Mouse (Mus musculus): ENCODE data around the gene Jph4. TPM values are rescaled to one million over a fixed set of nuclear protein-coding genes. Genes with fewer than 3 reads are reported as not detected.

Jph4 gene
- polyA plus RNA-seq, 1 experiment from 2014 or later, result 0.18 TPM

GRCm38 (mm10) chr14:55085324-55086008 is 31.3 kb downstream of the Jph4 start:
- no peaks in the 10 kb centered on the region for H3K9me3 ChIP-seq
- no peak overlapping the region for H3K27ac ChIP-seq
- H3K4me3 ChIP-seq, result no peak overlapping the region
- WGBS, result 47% methylated on average over 9 of the region's 9 CpGs
- DNase-seq (ENCODE audit: low spot score), result no peak
- no peaks in the 10 kb centered on the region for H3K27me3 ChIP-seq (ENCODE audit: insufficient read depth, poor library complexity, severe bottlenecking)
- no peaks in the 10 kb centered on the region for H3K36me3 ChIP-seq
- peaks cover 37% of the 10 kb centered on the region for H3K4me1 ChIP-seq

- H3K27ac ChIP-seq, result no peak overlapping the region
- WGBS, result 68% methylated on average over 6 of the region's 6 CpGs
- H3K4me3 ChIP-seq, result no peak overlapping the region
- H3K4me1 ChIP-seq, result peaks cover 37% of the 10 kb centered on the region
- no peaks in the 10 kb centered on the region for H3K9me3 ChIP-seq
- H3K27me3 ChIP-seq (ENCODE audit: insufficient read depth, poor library complexity, severe bottlenecking), result peaks cover 8% of the 10 kb centered on the region; the same call in 1 of the 2 replicates
- H3K36me3 ChIP-seq, result no peaks in the 10 kb centered on the region
- no peak for DNase-seq (ENCODE audit: low spot score)
These were observed 33.3 kb downstream of the Jph4 start for GRCm38 (mm10) chr14:55083481-55083880.

GRCm38 (mm10) chr14:55081105-55081504 is 35.6 kb downstream of the Jph4 start:
- WGBS, result 22% methylated on average over 5 of the region's 5 CpGs
- no peak overlapping the region for H3K27ac ChIP-seq
- no peak for DNase-seq (ENCODE audit: low spot score)
- no peaks in the 10 kb centered on the region for H3K9me3 ChIP-seq
- no peaks in the 10 kb centered on the region for H3K36me3 ChIP-seq
- H3K4me3 ChIP-seq, result no peak overlapping the region
- peaks cover 33% of the 10 kb centered on the region for H3K4me1 ChIP-seq
- H3K27me3 ChIP-seq (ENCODE audit: insufficient read depth, poor library complexity, severe bottlenecking), result peaks cover 30% of the 10 kb centered on the region

GRCm38 (mm10) chr14:55079214-55079970 is 37.3 kb downstream of the Jph4 start:
- Histone ChIP-seq H3K4me3 (peak overlapping the region; percentile 43), H3K4me1 (peaks cover 22% of the 10 kb centered on the region), H3K27ac (0 out of 2 replicates have a peak overlapping the region, but pooled peaks have one; percentile 60), H3K27me3 (ENCODE audit: insufficient read depth, poor library complexity, severe bottlenecking) (peaks cover 47% of the 10 kb centered on the region), H3K9me3 (no peaks in the 10 kb centered on the region), H3K36me3 (peaks cover 5% of the 10 kb centered on the region; the same call in 1 of the 2 replicates)
- DNase-seq (ENCODE audit: low spot score), result no peak
- WGBS, result 15% methylated on average over 8 of the region's 8 CpGs

- Histone ChIP-seq H3K4me3 (peak overlapping the region; percentile 43), H3K9me3 (no peaks in the 10 kb centered on the region), H3K4me1 (peaks cover 27% of the 10 kb centered on the region), H3K36me3 (peaks cover 12% of the 10 kb centered on the region; the same call in 1 of the 2 replicates), H3K27ac (peak overlapping the region; percentile 60; the same call in 1 of the 2 replicates), H3K27me3 (ENCODE audit: insufficient read depth, poor library complexity, severe bottlenecking) (peaks cover 56% of the 10 kb centered on the region)
- WGBS, result 2% methylated on average over 23 of the region's 23 CpGs
- DNase-seq (ENCODE audit: low spot score), result no peak
These were observed 38.3 kb downstream of the Jph4 start for GRCm38 (mm10) chr14:55078366-55078989.

GRCm38 (mm10) chr14:55077481-55078365 is 39.0 kb downstream of the Jph4 start:
- no peak for DNase-seq (ENCODE audit: low spot score)
- Histone ChIP-seq H3K36me3 (peaks cover 18% of the 10 kb centered on the region; the same call in 1 of the 2 replicates), H3K4me1 (peaks cover 35% of the 10 kb centered on the region), H3K9me3 (no peaks in the 10 kb centered on the region), H3K4me3 (peak overlapping the region; percentile 43), H3K27ac (no peak overlapping the region), H3K27me3 (ENCODE audit: insufficient read depth, poor library complexity, severe bottlenecking) (peaks cover 63% of the 10 kb centered on the region)
- WGBS, result 19% methylated on average over 15 of the region's 15 CpGs

- Histone ChIP-seq H3K27me3 (ENCODE audit: insufficient read depth, poor library complexity, severe bottlenecking) (peaks cover 71% of the 10 kb centered on the region), H3K36me3 (peaks cover 18% of the 10 kb centered on the region; the same call in 1 of the 2 replicates)
- 49% methylated on average over 3 of the region's 3 CpGs for WGBS
These were observed 39.8 kb downstream of the Jph4 start for GRCm38 (mm10) chr14:55076956-55077355.

GRCm38 (mm10) chr14:55076224-55076623 is 40.5 kb downstream of the Jph4 start:
- no peak for DNase-seq (ENCODE audit: low spot score)
- peaks cover 48% of the 10 kb centered on the region for H3K4me1 ChIP-seq
- H3K27me3 ChIP-seq (ENCODE audit: insufficient read depth, poor library complexity, severe bottlenecking), result peaks cover 78% of the 10 kb centered on the region
- WGBS, result 53% methylated on average over 6 of the region's 6 CpGs
- H3K36me3 ChIP-seq, result peaks cover 18% of the 10 kb centered on the region; the same call in 1 of the 2 replicates
- no peak overlapping the region for H3K27ac ChIP-seq
- H3K9me3 ChIP-seq, result no peaks in the 10 kb centered on the region
- H3K4me3 ChIP-seq, result no peak overlapping the region

More at GRCm38 (mm10) chr14:55076956-55077355, 39.8 kb downstream of the Jph4 start:
- no peaks in the 10 kb centered on the region for H3K9me3 ChIP-seq
- no peak overlapping the region for H3K27ac ChIP-seq
- H3K4me3 ChIP-seq, result no peak overlapping the region
- DNase-seq (ENCODE audit: low spot score), result no peak
- peaks cover 41% of the 10 kb centered on the region for H3K4me1 ChIP-seq

GRCm38 (mm10) chr14:55074416-55074815 is 42.3 kb downstream of the Jph4 start:
- WGBS, result 86% methylated on average over 12 of the region's 12 CpGs

GRCm38 (mm10) chr14:55071756-55072155 is 45.0 kb downstream of the Jph4 start:
- peaks cover 30% of the 10 kb centered on the region for H3K36me3 ChIP-seq
- 17% methylated on average over 19 of the region's 19 CpGs for WGBS
- no peak overlapping the region for H3K27ac ChIP-seq
- peaks cover 69% of the 10 kb centered on the region for H3K27me3 ChIP-seq (ENCODE audit: insufficient read depth, poor library complexity, severe bottlenecking)
- no peak for DNase-seq (ENCODE audit: low spot score)
- peak overlapping the region; percentile 31; the same call in 1 of the 2 replicates for H3K4me3 ChIP-seq
- no peaks in the 10 kb centered on the region for H3K9me3 ChIP-seq
- peaks cover 31% of the 10 kb centered on the region for H3K4me1 ChIP-seq

More at GRCm38 (mm10) chr14:55074416-55074815, 42.3 kb downstream of the Jph4 start:
- peaks cover 49% of the 10 kb centered on the region for H3K4me1 ChIP-seq
- no peak for DNase-seq (ENCODE audit: low spot score)
- H3K4me3 ChIP-seq, result no peak overlapping the region
- H3K9me3 ChIP-seq, result no peaks in the 10 kb centered on the region
- H3K27me3 ChIP-seq (ENCODE audit: insufficient read depth, poor library complexity, severe bottlenecking), result peaks cover 92% of the 10 kb centered on the region
- no peak overlapping the region for H3K27ac ChIP-seq
- H3K36me3 ChIP-seq, result peaks cover 18% of the 10 kb centered on the region; the same call in 1 of the 2 replicates

GRCm38 (mm10) chr14:55066042-55066441 is 50.7 kb downstream of the Jph4 start:
- H3K4me1 ChIP-seq, result peaks cover 24% of the 10 kb centered on the region
- WGBS, result 87% methylated on average over 8 of the region's 8 CpGs
- H3K36me3 ChIP-seq, result peaks cover 41% of the 10 kb centered on the region
- peaks cover 59% of the 10 kb centered on the region for H3K27me3 ChIP-seq (ENCODE audit: insufficient read depth, poor library complexity, severe bottlenecking)
- H3K9me3 ChIP-seq, result no peaks in the 10 kb centered on the region
- no peak overlapping the region for H3K27ac ChIP-seq
- H3K4me3 ChIP-seq, result no peak overlapping the region
- no peak for DNase-seq (ENCODE audit: low spot score)

GRCm38 (mm10) chr14:55065391-55065790 is 51.3 kb downstream of the Jph4 start:
- Histone ChIP-seq H3K27ac (no peak overlapping the region), H3K36me3 (peaks cover 41% of the 10 kb centered on the region), H3K27me3 (ENCODE audit: insufficient read depth, poor library complexity, severe bottlenecking) (peaks cover 54% of the 10 kb centered on the region), H3K9me3 (no peaks in the 10 kb centered on the region), H3K4me1 (peaks cover 25% of the 10 kb centered on the region), H3K4me3 (no peak overlapping the region)
- WGBS, result 75% methylated on average over 13 of the region's 13 CpGs
- no peak for DNase-seq (ENCODE audit: low spot score)
